Mouse (Mus musculus) erythroblast, embryonic 14.5 days (primary cell): Measurements from ENCODE around the gene Usp12.

ENCODE experiments used
- GATA1 ChIP-seq: IDR thresholded peaks from 2 replicates; pipeline ENCODE4 v1.6.1; 2012; ENCODE audit warnings: low read length, inconsistent platforms, mixed read lengths
- TAL1 ChIP-seq: IDR thresholded peaks from 3 replicates; pipeline ENCODE4 v1.6.1; 2012; ENCODE audit warnings: low read length, inconsistent platforms, mixed read lengths

- TF ChIP-seq GATA1 (no peak), TAL1 (no peak)
Observed at GRCm38 (mm10) chr5:146795728-146796127, 922 bp upstream of the Usp12 start.
